In the genomic region with DNA sequence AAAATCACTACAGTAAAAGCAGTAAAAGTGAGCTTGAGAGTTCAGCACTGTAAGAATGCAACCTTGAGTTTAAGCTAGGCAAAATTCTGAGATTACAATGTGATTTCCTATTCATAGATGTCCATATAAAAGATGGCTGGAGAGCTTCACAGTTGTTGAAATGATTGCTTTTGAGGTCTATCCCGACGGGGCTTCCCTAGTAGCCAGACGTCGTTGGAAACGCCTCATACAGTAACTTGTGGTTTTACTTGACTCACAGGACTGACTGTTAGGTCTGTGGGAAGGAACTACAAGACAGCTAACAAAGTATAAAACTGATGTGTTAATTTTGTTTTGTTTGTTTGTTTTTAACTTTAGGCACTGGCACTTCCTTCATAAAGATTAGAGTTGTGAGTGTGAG, we compare ENCODE assay signal across 23 mouse cellular contexts. TPM values are rescaled to one million over a fixed set of nuclear protein-coding genes. Genes with fewer than 3 reads are reported as not detected.
DNase-seq lines count a peak whose midpoint lies in the region; ATAC-seq and TF ChIP-seq lines count a peak whose summit lies in the region.
"Had no signal": no experiment of that assay in that cellular context is flagged by ENCODE, and none has a peak within 500 bp of the region (broad histone marks: within the 10 kb centered on the region; RNA-seq: fewer than 3 reads in every experiment).

No protein-coding gene starts in this region.

- TF ChIP-seq POLR2A in MEL (IDR thresholded peaks at IDR 0.05; ENCODE audit: control insufficient read depth in 1 of 2, insufficient read depth in 1 of 2, low read depth in 1 of 2, low read length in 2 of 2, poor library complexity in 1 of 2): no peak

- H3K9me3 ChIP-seq in midbrain, embryonic 11.5 days (ENCODE audit: control insufficient read depth, low read length): no peaks in the 10 kb centered on the region
- no peaks in the 10 kb centered on the region for H3K9me3 ChIP-seq in midbrain, embryonic 14.5 days (ENCODE audit: control insufficient read depth, low read length)
- H3K9me3 ChIP-seq in MEL (replicated peaks; ENCODE audit: insufficient read depth, low read length): no peaks in the 10 kb centered on the region
- H3K9me3 ChIP-seq: embryonic facial prominence, embryonic 10.5 days; embryonic facial prominence, embryonic 12.5 days; forebrain, embryonic 12.5 days; G1E had no signal

- H3K9ac ChIP-seq in midbrain, embryonic 11.5 days (ENCODE audit: low read length): no peak overlapping the region
- H3K9ac ChIP-seq in midbrain, embryonic 14.5 days (replicated peaks; ENCODE audit: low read length): no peak overlapping the region
- no peak overlapping the region for H3K9ac ChIP-seq in MEL (ENCODE audit: control insufficient read depth, low read depth, low read length, poor library complexity, severe bottlenecking)
- H3K9ac ChIP-seq: embryonic facial prominence, embryonic 12.5 days; forebrain, embryonic 12.5 days had no signal

- H3K27ac ChIP-seq in midbrain, embryonic 11.5 days (ENCODE audit: low read depth, low read length): no peak overlapping the region
- no peak overlapping the region for H3K27ac ChIP-seq in midbrain, embryonic 14.5 days (replicated peaks; ENCODE audit: low read depth, low read length)
- no peak overlapping the region; the same call in 1 of the 2 replicates for H3K27ac ChIP-seq in MEL (ENCODE audit: control insufficient read depth, low read depth, low read length)
- H3K27ac ChIP-seq: embryonic facial prominence, embryonic 10.5 days; embryonic facial prominence, embryonic 12.5 days; forebrain, embryonic 12.5 days had no signal

- peaks cover 6% of the 10 kb centered on the region for H3K4me1 ChIP-seq in midbrain, embryonic 11.5 days (ENCODE audit: control insufficient read depth, insufficient read depth, low read length)
- H3K4me1 ChIP-seq in midbrain, embryonic 14.5 days (ENCODE audit: control insufficient read depth, insufficient read depth, low read length): peaks cover 7% of the 10 kb centered on the region; the same call in 1 of the 2 replicates
- H3K4me1 ChIP-seq in MEL (ENCODE audit: control insufficient read depth in 1 of 2, insufficient read depth in 2 of 2, low read length in 2 of 2): peaks cover 9 to 19% of the 10 kb centered on the region in 2 experiments

- DNase-seq in midbrain, embryonic 11.5 days (ENCODE audit: low spot score, missing footprints): peak; percentile 78
- DNase-seq in midbrain, embryonic 14.5 days: no peak
- DNase-seq in MEL (ENCODE audit: low read depth, low spot score): peak; percentile 66
- peak; percentile 42 for DNase-seq in ZHBTc4 (ENCODE audit: low read depth, low spot score)
- no peak for DNase-seq in gastrocnemius, adult 18-20 months (ENCODE audit: low spot score)
- no peak for DNase-seq in gastrocnemius, adult 8-10 months (ENCODE audit: low spot score in 2 of 2)
- DNase-seq: adrenal gland, adult 2 months; adrenal gland, postnatal 10 days; adrenal gland, postnatal 25 days; B cell, adult 2 months; cerebellum, adult 11 months; cerebellum, adult 18-20 months; cerebellum, adult 8-10 months; cerebellum, postnatal 10 days; cerebellum, postnatal 25 days had no signal

- H3K4me3 ChIP-seq in midbrain, embryonic 11.5 days (ENCODE audit: low read depth, low read length): no peak overlapping the region
- H3K4me3 ChIP-seq in midbrain, embryonic 14.5 days (replicated peaks; ENCODE audit: low read depth, low read length): no peak overlapping the region
- no peak overlapping the region for H3K4me3 ChIP-seq in MEL (ENCODE audit: control insufficient read depth in 1 of 2, insufficient read depth in 1 of 2, low read depth in 2 of 2, low read length in 2 of 2)
- H3K4me3 ChIP-seq: embryonic facial prominence, embryonic 10.5 days; embryonic facial prominence, embryonic 12.5 days; forebrain, embryonic 12.5 days had no signal

- no peak for TF ChIP-seq EP300 in MEL (IDR thresholded peaks at IDR 0.05; ENCODE audit: low read depth in 1 of 2, low read length in 2 of 2)

- H3K79me2 ChIP-seq in MEL (ENCODE audit: control insufficient read depth, insufficient read depth, low read length, poor library complexity): peaks cover 22% of the 10 kb centered on the region

- H3K36me3 ChIP-seq in midbrain, embryonic 11.5 days (ENCODE audit: control insufficient read depth, insufficient read depth, low read length): peaks cover 45% of the 10 kb centered on the region
- H3K36me3 ChIP-seq in midbrain, embryonic 14.5 days (ENCODE audit: control insufficient read depth, insufficient read depth, low read length): peaks cover 88% of the 10 kb centered on the region
- peaks cover 63 to 70% of the 10 kb centered on the region in 2 experiments for H3K36me3 ChIP-seq in MEL (ENCODE audit: control insufficient read depth in 1 of 2, insufficient read depth in 2 of 2, low read length in 2 of 2)

- no peak for TF ChIP-seq CTCF in MEL (IDR thresholded peaks at IDR 0.05 in 2 of 3, conservative IDR thresholded peaks at IDR 0.05 in 1 of 3; ENCODE audit: control insufficient read depth in 1 of 3, insufficient read depth in 1 of 3, low read depth in 2 of 3, low read length in 3 of 3, poor library complexity in 1 of 3, severe bottlenecking in 1 of 3)

- TF ChIP-seq RAD21 in MEL (IDR thresholded peaks at IDR 0.05; ENCODE audit: low read depth, low read length): no peak

- no peak for ATAC-seq in midbrain, embryonic 11.5 days (ENCODE audit: low FRiP score)
- ATAC-seq in midbrain, embryonic 14.5 days (ENCODE audit: low FRiP score, low TSS enrichment): no peak
- ATAC-seq: CD4-positive, CD25-positive, alpha-beta regulatory T cell, adult 4 months; forebrain, embryonic 14.5 days; forebrain, embryonic 16.5 days had no signal

- WGBS in midbrain, embryonic 11.5 days: 95% methylated on average over 5 of the region's 5 CpGs
- 93% methylated on average over 5 of the region's 5 CpGs for WGBS in midbrain, embryonic 14.5 days

- H3K27me3 ChIP-seq in midbrain, embryonic 11.5 days (ENCODE audit: control insufficient read depth, insufficient read depth, low read length): no peaks in the 10 kb centered on the region
- no peaks in the 10 kb centered on the region for H3K27me3 ChIP-seq in midbrain, embryonic 14.5 days (ENCODE audit: control insufficient read depth, insufficient read depth, low read length)
- no peaks in the 10 kb centered on the region for H3K27me3 ChIP-seq in MEL (ENCODE audit: control insufficient read depth in 1 of 2, insufficient read depth in 2 of 2, low read length in 2 of 2)
- H3K27me3 ChIP-seq: CH12.LX; embryonic facial prominence, embryonic 12.5 days; forebrain, embryonic 12.5 days had no signal

- no peak overlapping the region for H3K4me2 ChIP-seq in midbrain, embryonic 11.5 days
- no peak overlapping the region for H3K4me2 ChIP-seq in midbrain, embryonic 14.5 days (ENCODE audit: low read length)
- H3K4me2 ChIP-seq: embryonic facial prominence, embryonic 12.5 days; forebrain, embryonic 12.5 days had no signal

TF ChIP-seq in MEL, 35 proteins besides CTCF, POLR2A, EP300 and RAD21:
- no peak for TF ChIP-seq JUND (IDR thresholded peaks at IDR 0.05; ENCODE audit: low read depth, low read length)
- no peak for TF ChIP-seq CHD1 (IDR thresholded peaks at IDR 0.05; ENCODE audit: low read depth, low read length)
- no peak for TF ChIP-seq ELF1 (IDR thresholded peaks at IDR 0.05; ENCODE audit: low read depth, low read length)
- TF ChIP-seq USF1 (IDR thresholded peaks at IDR 0.05; ENCODE audit: low read depth, low read length): no peak
- TF ChIP-seq MAX (IDR thresholded peaks at IDR 0.05; ENCODE audit: low read length): no peak
- no peak for TF ChIP-seq NELFE (IDR thresholded peaks at IDR 0.05; ENCODE audit: low read depth, low read length)
- no peak for TF ChIP-seq MAZ (IDR thresholded peaks at IDR 0.05; ENCODE audit: low read depth, low read length)
- TF ChIP-seq POLR2AphosphoS5 (IDR thresholded peaks at IDR 0.05; ENCODE audit: borderline replicate concordance, low read depth, low read length): no peak
- no peak for TF ChIP-seq SMC3 (IDR thresholded peaks at IDR 0.05; ENCODE audit: low read depth, low read length)

RNA-seq across cellular contexts. Expression of gene 4931406C07Rik, which starts 7.4 kb away (rescaled TPM):
- polyA plus RNA-seq in midbrain, embryonic 11.5 days (2014; fragmentation: Nextera tagmentation; extraction: Ambion mirVana): 5.3 and 5.4 TPM in 2 replicates
- polyA plus RNA-seq in midbrain, embryonic 14.5 days (2014; fragmentation: Nextera tagmentation; extraction: Ambion mirVana): 10.7 and 13.4 TPM in 2 replicates
- 10.4 and 12.8 TPM in 2 replicates for total RNA-seq in MEL (2012; rRNA removed)
- 10 to 100 TPM; 31.8 to 56.2 TPM for polyA plus RNA-seq in MEL (2012; ENCODE audit: insufficient read depth in 1 of 2, insufficient read length in 2 of 2, low read depth in 1 of 2, low replicate concordance in 2 of 2, missing spikeins in 1 of 2)
- 1 to 10 TPM; 3.6 to 4.0 TPM for total RNA-seq in gastrocnemius, adult 18-20 months (2021)
- total RNA-seq in gastrocnemius, adult 8-10 months (2022): 1 to 10 TPM; 2.3 to 6.4 (median 4.2) TPM

RNA-seq across cellular contexts. Expression of gene Taf1d, which starts 7.6 kb away (rescaled TPM):
- 67.9 and 68.3 TPM in 2 replicates for polyA plus RNA-seq in midbrain, embryonic 11.5 days (2014; fragmentation: Nextera tagmentation; extraction: Ambion mirVana)
- polyA plus RNA-seq in midbrain, embryonic 14.5 days (2014; fragmentation: Nextera tagmentation; extraction: Ambion mirVana): 44.0 and 46.1 TPM in 2 replicates
- 688 and 860 TPM in 2 replicates for total RNA-seq in MEL (2012; rRNA removed)
- polyA plus RNA-seq in MEL (2012; ENCODE audit: insufficient read depth in 1 of 2, insufficient read length in 2 of 2, low read depth in 1 of 2, low replicate concordance in 2 of 2, missing spikeins in 1 of 2): 100 to 1,000 TPM; 298 to 548 TPM
- total RNA-seq in gastrocnemius, adult 18-20 months (2021): 10 to 100 TPM; 71.8 to 99.0 TPM
- 100 to 1,000 TPM in 1 of 4 experiments, 10 to 100 TPM in 3; 69.0 to 109 (median 76.8) TPM for total RNA-seq in gastrocnemius, adult 8-10 months (2022)

RNA-seq across cellular contexts. Expression of gene Med17, which starts 33.9 kb away (rescaled TPM):
- polyA plus RNA-seq in midbrain, embryonic 11.5 days (2014; fragmentation: Nextera tagmentation; extraction: Ambion mirVana): 47.4 and 48.9 TPM in 2 replicates
- polyA plus RNA-seq in midbrain, embryonic 14.5 days (2014; fragmentation: Nextera tagmentation; extraction: Ambion mirVana): 35.4 and 43.4 TPM in 2 replicates
- 167 and 175 TPM in 2 replicates for total RNA-seq in MEL (2012; rRNA removed)
- 100 to 1,000 TPM; 185 to 478 TPM for polyA plus RNA-seq in MEL (2012; ENCODE audit: insufficient read depth in 1 of 2, insufficient read length in 2 of 2, low read depth in 1 of 2, low replicate concordance in 2 of 2, missing spikeins in 1 of 2)
- total RNA-seq in gastrocnemius, adult 18-20 months (2021): 10 to 100 TPM in 1 of 2 experiments, 1 to 10 TPM in 1; 8.4 to 12.5 TPM
- total RNA-seq in gastrocnemius, adult 8-10 months (2022): 10 to 100 TPM in 2 of 4 experiments, 1 to 10 TPM in 2; 9.5 to 11.0 (median 10.3) TPM

RNA-seq across cellular contexts. Expression of gene Cep295, which starts 44.0 kb away (rescaled TPM):
- 21.6 and 23.0 TPM in 2 replicates for polyA plus RNA-seq in midbrain, embryonic 11.5 days (2014; fragmentation: Nextera tagmentation; extraction: Ambion mirVana)
- polyA plus RNA-seq in midbrain, embryonic 14.5 days (2014; fragmentation: Nextera tagmentation; extraction: Ambion mirVana): 15.7 and 16.2 TPM in 2 replicates
- total RNA-seq in MEL (2012; rRNA removed): 53.7 and 57.0 TPM in 2 replicates
- polyA plus RNA-seq in MEL (2012; ENCODE audit: insufficient read depth in 1 of 2, insufficient read length in 2 of 2, low read depth in 1 of 2, low replicate concordance in 2 of 2, missing spikeins in 1 of 2): 1,000 to 10,000 TPM in 1 of 2 experiments, 10 to 100 TPM in 1; 73.3 to 1,483 TPM
- total RNA-seq in gastrocnemius, adult 18-20 months (2021): 1 to 10 TPM; 6.6 to 7.8 TPM
- 1 to 10 TPM; 5.5 to 8.2 (median 6.4) TPM for total RNA-seq in gastrocnemius, adult 8-10 months (2022)

Comparison
In these comparisons a context has a peak if more than half of its experiments do, and no peak if none do; other contexts are left out.
1. DNase-seq: peak in midbrain, embryonic 11.5 days (single experiment), MEL (single experiment) and ZHBTc4 (single experiment); none in midbrain, embryonic 14.5 days (single experiment), gastrocnemius, adult 18-20 months (single experiment) and gastrocnemius, adult 8-10 months (0 of 2).
2. RNA of gene Med17, which starts 33.9 kb away (total RNA-seq): 167 to 175 TPM in MEL; 8.4 to 12.5 TPM in gastrocnemius, adult 18-20 months and 9.5 to 11.0 TPM in gastrocnemius, adult 8-10 months; every median in the first group is over 10 times any median in the second.